ENCODE assay signal across 17 mouse cellular contexts in the genomic region with DNA sequence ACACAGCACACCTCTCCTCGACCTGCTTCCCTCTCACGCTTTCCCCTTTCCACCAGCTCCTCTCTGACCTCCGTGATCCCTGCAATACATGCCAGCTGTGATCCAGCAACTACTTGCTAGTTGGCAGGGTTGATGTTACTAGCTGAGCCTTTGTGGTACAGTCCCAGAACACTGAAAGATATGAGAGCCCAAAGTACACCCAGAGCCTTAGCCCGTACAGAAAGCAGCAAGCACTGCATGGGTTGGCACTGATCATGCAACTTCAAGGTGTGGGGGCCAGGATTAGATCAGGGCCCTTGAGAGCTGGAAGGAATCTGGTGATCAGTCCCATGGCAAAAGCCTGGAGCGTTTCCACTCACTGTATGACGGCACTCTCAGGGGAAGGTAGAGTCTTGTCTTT. TPM values are rescaled to one million over a fixed set of nuclear protein-coding genes. Genes with fewer than 3 reads are reported as not detected.
DNase-seq lines count a peak whose midpoint lies in the region; ATAC-seq and TF ChIP-seq lines count a peak whose summit lies in the region.
"Had no signal": no experiment of that assay in that cellular context is flagged by ENCODE, and none has a peak within 500 bp of the region (broad histone marks: within the 10 kb centered on the region; RNA-seq: fewer than 3 reads in every experiment).

No protein-coding gene starts in this region.

- no peaks in the 10 kb centered on the region for H3K9me3 ChIP-seq in kidney, embryonic 14.5 days (ENCODE audit: control insufficient read depth, low read length)
- H3K9me3 ChIP-seq in limb, embryonic 13.5 days: no peaks in the 10 kb centered on the region
- H3K9me3 ChIP-seq in hindbrain, embryonic 10.5 days: no peaks in the 10 kb centered on the region
- H3K9me3 ChIP-seq: forebrain, embryonic 12.5 days; liver, embryonic 12.5 days; neural tube, embryonic 13.5 days had no signal

- no peak for DNase-seq in gastrocnemius, adult 2 months
- DNase-seq in gastrocnemius, postnatal 25 days: no peak
- no peak for DNase-seq in kidney, postnatal 25 days
- peak; percentile 71 for DNase-seq in adipocyte (ENCODE audit: low spot score)
- DNase-seq in hindbrain, embryonic 10.5 days (ENCODE audit: low spot score): no peak
- DNase-seq in lung, adult 2 months: no peak
- DNase-seq: cerebellum, adult 11 months; cerebellum, postnatal 25 days; kidney, adult 2 months had no signal

- no peak for ATAC-seq in kidney, embryonic 14.5 days (ENCODE audit: low FRiP score, low TSS enrichment)
- no peak for ATAC-seq in limb, embryonic 13.5 days (ENCODE audit: low FRiP score, low read depth)
- ATAC-seq: hindbrain, embryonic 16.5 days; liver, embryonic 12.5 days; Patski had no signal

- 59% methylated on average over 6 of the region's 6 CpGs for WGBS in kidney, embryonic 14.5 days
- WGBS in limb, embryonic 13.5 days: 40% methylated on average over 6 of the region's 6 CpGs
- 76% methylated on average over 6 of the region's 6 CpGs for WGBS in hindbrain, embryonic 10.5 days
- WGBS in lung, adult 2 months: 66% methylated on average over 6 of the region's 6 CpGs

- peaks cover 14% of the 10 kb centered on the region; the same call in 1 of the 2 replicates for H3K4me1 ChIP-seq in kidney, embryonic 14.5 days (ENCODE audit: control insufficient read depth, insufficient read depth, low read length)
- H3K4me1 ChIP-seq in limb, embryonic 13.5 days: peaks cover 41% of the 10 kb centered on the region
- H3K4me1 ChIP-seq in hindbrain, embryonic 10.5 days (replicated peaks): peaks cover 48% of the 10 kb centered on the region
- peaks cover 5% of the 10 kb centered on the region; the same call in 1 of the 2 replicates for H3K4me1 ChIP-seq in lung, adult 2 months (ENCODE audit: control insufficient read depth, insufficient read depth, low read length)

- intact Hi-C loops in gastrocnemius, adult 2 months (cut with DNase I): no loop called here

- TF ChIP-seq POLR2A in lung, adult 2 months (IDR thresholded peaks at IDR 0.05; ENCODE audit: borderline replicate concordance, extremely low read depth, low read depth, low read length): no peak

- no peak overlapping the region for H3K4me3 ChIP-seq in gastrocnemius, adult 2 months
- no peak overlapping the region for H3K4me3 ChIP-seq in kidney, embryonic 14.5 days (ENCODE audit: low read length)
- no peak overlapping the region for H3K4me3 ChIP-seq in limb, embryonic 13.5 days
- H3K4me3 ChIP-seq in hindbrain, embryonic 10.5 days: no peak overlapping the region
- H3K4me3 ChIP-seq in lung, adult 2 months (replicated peaks; ENCODE audit: extremely low read depth, low read depth, low read length): no peak overlapping the region
- H3K4me3 ChIP-seq: forebrain, embryonic 12.5 days; liver, embryonic 12.5 days; neural tube, embryonic 13.5 days had no signal

- no peaks in the 10 kb centered on the region for H3K36me3 ChIP-seq in kidney, embryonic 14.5 days (ENCODE audit: control insufficient read depth, insufficient read depth, low read length)
- H3K36me3 ChIP-seq in limb, embryonic 13.5 days: no peaks in the 10 kb centered on the region
- no peaks in the 10 kb centered on the region for H3K36me3 ChIP-seq in hindbrain, embryonic 10.5 days
- H3K36me3 ChIP-seq: forebrain, embryonic 12.5 days; liver, embryonic 12.5 days; neural tube, embryonic 13.5 days had no signal

- H3K4me2 ChIP-seq in kidney, embryonic 14.5 days (replicated peaks; ENCODE audit: low read depth, low read length): no peak overlapping the region
- H3K4me2 ChIP-seq in limb, embryonic 13.5 days (replicated peaks): no peak overlapping the region
- H3K4me2 ChIP-seq: forebrain, embryonic 12.5 days; liver, embryonic 12.5 days; neural tube, embryonic 13.5 days had no signal

- TF ChIP-seq CTCF in gastrocnemius, adult 2 months (IDR thresholded peaks at IDR 0.05): no peak
- no peak for TF ChIP-seq CTCF in lung, adult 2 months (IDR thresholded peaks at IDR 0.05; ENCODE audit: insufficient read depth, low read length)

- H3K27me3 ChIP-seq in kidney, embryonic 14.5 days (ENCODE audit: control insufficient read depth, insufficient read depth, low read length): no peaks in the 10 kb centered on the region
- H3K27me3 ChIP-seq in limb, embryonic 13.5 days: no peaks in the 10 kb centered on the region
- H3K27me3 ChIP-seq in hindbrain, embryonic 10.5 days (ENCODE audit: insufficient read depth, poor library complexity, severe bottlenecking): no peaks in the 10 kb centered on the region
- H3K27me3 ChIP-seq: liver, embryonic 12.5 days; neural tube, embryonic 13.5 days; Patski had no signal

- no peak overlapping the region for H3K9ac ChIP-seq in kidney, embryonic 14.5 days (ENCODE audit: low read depth, low read length)
- no peak overlapping the region for H3K9ac ChIP-seq in limb, embryonic 13.5 days
- H3K9ac ChIP-seq: forebrain, embryonic 12.5 days; liver, embryonic 12.5 days had no signal

- H3K27ac ChIP-seq in gastrocnemius, adult 2 months: 0 out of 2 replicates have a peak overlapping the region, but pooled peaks have one; percentile 25
- peak overlapping the region; percentile 6; the same call in 1 of the 2 replicates for H3K27ac ChIP-seq in kidney, embryonic 14.5 days (ENCODE audit: low read depth, low read length)
- peak overlapping the region; percentile 23; the same call in 1 of the 2 replicates for H3K27ac ChIP-seq in limb, embryonic 13.5 days
- no peak overlapping the region; the same call in 1 of the 2 replicates for H3K27ac ChIP-seq in hindbrain, embryonic 10.5 days
- H3K27ac ChIP-seq: forebrain, embryonic 12.5 days; liver, embryonic 12.5 days; neural tube, embryonic 13.5 days had no signal

RNA-seq across cellular contexts. Expression of a gene that starts 16.1 kb away (rescaled TPM):
- total RNA-seq in gastrocnemius, adult 2 months (2021): under 1 TPM; 0.33 to 0.54 TPM
- under 1 TPM; 0.19 to 0.49 TPM for total RNA-seq in gastrocnemius, postnatal 25 days (2021)
- polyA plus RNA-seq in kidney, embryonic 14.5 days (2014; fragmentation: Nextera tagmentation; extraction: Ambion mirVana): 1.6 and 2.8 TPM in 2 replicates
- polyA plus RNA-seq in limb, embryonic 13.5 days (2015; fragmentation: Nextera tagmentation; extraction: Ambion mirVana): 0.36 and 0.42 TPM in 2 replicates
- 2.3 and 2.4 TPM in 2 replicates for polyA plus RNA-seq in hindbrain, embryonic 10.5 days (2016; fragmentation: Nextera tagmentation; extraction: Ambion mirVana)
- polyA plus RNA-seq in lung, adult 2 months (2012; rRNA removed): 0.57 and 0.82 TPM in 2 replicates
- total RNA-seq: granulocyte monocyte progenitor cell, adult 5-6 weeks had no signal
- polyA plus RNA-seq: Patski had no signal
